Mouse (Mus musculus) common myeloid progenitor, adult 5-6 weeks (primary cell): ENCODE results near the gene Gata1. TPM values are rescaled to one million over a fixed set of nuclear protein-coding genes. Genes with fewer than 3 reads are reported as not detected.
A peak's percentile ranks its signal among the peaks of the same experiment; 100 is the strongest.
"Not testable (repeated sequence)": the region's sequence is repeated elsewhere in the genome, so short reads cannot be mapped to it uniquely, and the experiment has no call there.

Source experiments
- ATAC-seq: replicated peaks from 2 replicates; pipeline ENCODE4 v1.8.0; 2016; ENCODE audit warnings: low read depth, mild to moderate bottlenecking, moderate TSS enrichment, inconsistent platforms; ENCODE audit not compliant: poor library complexity, severe bottlenecking
- total RNA-seq: library from RNA; stranded (forward); fragments of 200-1000, 187-1606 nt; gene quantifications from 2 replicates; pipeline ENCODE4 v1.2.3, GENCODE M21; 2017

Gata1 gene
- 46.7 and 51.4 TPM in 2 replicates for total RNA-seq

DNA sequence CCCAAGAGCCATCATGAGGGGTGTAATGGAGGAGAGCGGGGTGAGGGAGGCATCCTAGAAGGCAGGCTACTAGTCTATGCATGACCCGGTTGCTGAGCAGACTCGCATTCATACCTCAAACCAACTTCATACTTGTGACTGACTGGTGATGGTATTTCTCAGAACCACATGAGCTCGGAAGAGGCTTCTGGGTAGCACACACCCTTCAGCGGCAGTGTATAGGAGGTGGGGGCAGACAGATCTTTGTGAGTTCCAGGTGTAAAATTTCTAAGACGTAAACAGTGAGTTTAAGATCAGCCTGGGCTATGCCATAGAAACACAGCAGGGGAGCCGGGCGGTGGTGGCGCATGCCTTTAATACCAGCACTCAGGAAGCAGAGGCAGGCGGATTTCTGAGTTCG, at the start of gene Gata1:
Gata1 (minus strand) TSS at position 180 of the 400 bp plus-strand sequence.
- no peak for ATAC-seq

DNA sequence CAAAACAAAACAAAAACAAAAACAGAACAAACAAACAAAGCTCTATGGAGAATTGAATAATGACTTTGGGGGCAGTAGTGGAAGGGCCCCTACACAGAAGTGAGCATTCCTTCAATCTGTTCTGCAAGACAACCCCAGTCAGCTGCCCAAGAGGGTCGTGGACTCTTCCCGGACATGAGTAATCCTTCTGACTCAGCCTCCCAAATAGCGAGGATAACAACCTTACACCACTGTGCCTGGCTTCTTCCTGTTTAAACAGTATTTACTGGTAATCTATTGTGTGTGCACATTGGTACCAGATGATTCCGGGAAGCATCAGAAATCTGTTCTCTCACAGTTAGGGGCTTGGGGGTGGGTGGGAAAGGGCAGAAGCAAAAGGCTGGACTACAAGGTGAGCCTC, 48.9 kb upstream of the Gata1 start:
- ATAC-seq = no peak

DNA sequence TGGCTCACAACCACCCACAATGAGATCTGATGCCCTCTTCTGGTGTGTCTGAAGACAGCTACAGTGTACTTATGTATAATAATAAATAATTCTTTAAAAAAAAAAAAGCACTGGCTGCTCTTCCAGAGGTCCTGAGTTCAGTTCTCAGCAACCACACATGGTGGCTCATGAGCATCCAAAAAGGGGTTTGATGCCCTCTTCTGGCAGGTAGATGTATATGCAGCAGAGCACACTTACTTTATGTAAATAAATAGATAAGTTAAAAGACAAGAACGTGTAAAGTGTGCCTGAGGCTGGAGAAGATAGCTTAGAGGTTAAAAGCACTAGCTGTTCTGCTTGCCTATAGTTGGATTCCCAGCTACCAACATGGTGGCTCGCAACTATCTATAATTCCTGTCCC, 46.9 kb upstream of the Gata1 start:
- no peak; the same call in 1 of the 2 replicates for ATAC-seq

DNA sequence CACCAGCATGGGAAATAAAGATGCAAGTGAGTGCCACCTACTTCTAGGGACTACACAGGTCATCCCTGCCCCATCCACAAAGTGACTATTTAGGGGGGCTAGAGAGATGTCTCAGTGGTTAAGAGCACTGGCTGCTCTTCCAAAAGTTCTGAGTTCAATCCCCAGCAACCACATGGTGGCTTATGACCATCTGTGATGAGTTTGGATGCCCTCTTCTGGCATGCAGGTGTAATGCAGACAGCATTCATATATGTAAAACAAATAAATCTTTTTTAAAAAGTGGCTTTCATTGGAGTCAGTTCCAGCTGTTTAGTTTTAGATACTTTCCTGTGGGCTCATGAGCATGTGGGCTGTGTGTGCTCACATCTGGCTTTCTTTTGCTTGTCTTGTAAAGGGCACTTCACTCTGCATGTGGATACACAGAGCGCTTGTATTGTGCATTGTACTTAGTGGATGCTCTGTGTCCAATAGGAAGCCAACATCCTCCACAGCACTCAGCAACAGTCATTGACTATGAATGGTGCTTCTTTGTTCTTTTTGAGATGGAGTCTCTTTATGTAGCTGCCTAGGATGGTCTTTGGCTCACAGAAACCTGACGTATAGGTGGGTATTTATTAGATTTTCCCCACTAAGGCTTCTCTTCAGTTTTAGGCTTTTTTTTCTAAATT, 42.4 kb upstream of the Gata1 start:
- ATAC-seq = 0 out of 2 replicates have a peak, but pooled peaks have one; percentile 45

DNA sequence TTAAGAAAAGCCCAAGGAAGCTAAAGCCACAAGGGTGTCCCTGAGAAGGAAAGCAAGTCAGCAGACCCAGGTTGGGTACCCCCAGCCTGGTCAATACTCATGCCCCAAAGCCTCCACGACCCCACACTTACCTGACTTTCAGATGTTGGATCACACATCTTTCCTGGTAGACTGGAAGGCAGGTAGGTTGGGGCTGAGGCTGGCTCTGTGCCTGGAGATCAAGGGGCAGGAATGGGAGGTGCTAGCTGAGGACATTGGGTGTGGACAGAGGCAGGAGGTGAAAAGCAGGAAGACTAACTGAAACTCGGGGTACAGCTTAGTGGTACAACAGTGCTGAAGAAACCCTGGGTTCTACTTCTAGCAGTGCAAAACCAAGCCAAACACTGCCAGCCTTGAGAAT, 40.4 kb upstream of the Gata1 start, which contains the start of gene Glod5:
Glod5 (minus strand) TSS at position 207 of the 400 bp plus-strand sequence.
- no peak for ATAC-seq

DNA sequence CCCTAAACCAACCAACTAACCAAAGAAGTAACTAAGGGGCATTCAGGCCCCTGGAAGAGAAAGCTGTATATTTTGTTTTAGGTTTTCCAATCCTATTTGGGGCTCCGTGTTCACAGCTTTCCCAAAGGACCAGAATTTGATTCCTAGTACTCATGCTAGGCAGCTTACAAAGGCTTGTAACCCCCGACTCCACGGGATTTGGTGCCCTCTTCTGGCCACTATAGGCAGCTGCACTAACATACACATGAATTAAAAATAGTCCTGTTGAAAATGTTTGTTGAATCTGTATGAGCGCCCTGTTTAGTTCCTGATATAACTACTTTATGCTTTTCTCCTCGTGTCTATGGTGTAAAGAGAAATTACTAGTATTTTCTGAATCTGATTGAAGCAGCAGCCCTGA, 39.3 kb upstream of the Gata1 start:
- peak; percentile 63 for ATAC-seq

DNA sequence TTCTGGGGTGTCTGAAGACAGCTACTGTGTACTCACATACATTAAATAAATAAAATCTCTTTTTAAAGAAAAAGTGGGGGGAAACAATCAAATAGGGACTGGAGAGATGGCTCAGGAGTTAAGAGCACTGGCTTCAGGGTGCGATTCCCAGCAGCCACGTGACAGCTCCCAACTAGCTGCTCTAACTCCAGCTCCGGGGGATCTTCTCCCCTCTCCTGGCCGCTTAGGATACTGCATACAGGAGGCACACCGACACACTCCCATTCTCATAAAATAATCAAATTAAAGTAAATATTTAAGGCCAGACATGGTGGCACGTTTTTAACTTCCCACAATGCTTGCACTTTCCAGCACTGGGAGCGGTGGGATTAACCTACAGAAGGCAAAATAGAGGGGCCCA, 37.8 kb upstream of the Gata1 start:
- ATAC-seq = 0 out of 2 replicates have a peak, but pooled peaks have one; percentile 62

DNA sequence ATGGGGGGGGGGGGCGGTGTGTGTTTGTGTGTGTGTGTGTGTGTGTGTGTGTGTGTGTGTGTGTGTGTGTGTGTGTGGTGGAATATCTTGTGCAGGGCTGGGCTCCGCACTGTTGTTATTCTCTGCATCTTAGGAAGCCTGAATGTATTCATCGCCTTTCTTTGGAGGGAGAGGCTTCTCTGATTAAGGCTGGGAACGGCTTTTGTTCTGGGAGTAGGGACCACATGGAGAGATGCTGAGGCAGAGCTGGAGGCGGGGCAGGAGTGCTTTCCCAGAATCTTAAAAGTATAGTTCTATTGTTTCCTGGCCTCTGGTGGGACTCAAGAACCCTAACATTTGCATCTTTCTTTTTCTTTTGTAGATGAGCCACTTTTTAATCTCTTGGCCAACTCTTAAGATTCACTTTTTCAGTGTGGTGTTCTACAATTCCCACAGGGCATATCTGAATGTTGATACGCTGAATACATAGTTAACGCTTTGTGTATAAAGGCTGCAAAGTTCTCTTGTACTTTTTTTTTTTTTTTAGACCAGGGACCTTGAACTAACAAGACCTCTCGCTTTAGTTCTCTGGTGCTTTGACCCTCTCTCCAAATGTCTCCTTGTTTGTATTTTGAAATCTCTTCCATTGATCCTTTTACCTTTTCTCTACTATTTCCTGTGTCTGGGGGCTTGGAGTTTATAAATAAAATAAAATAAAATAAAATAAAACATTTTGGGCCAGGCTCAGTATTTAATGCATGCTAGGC, 35.9 kb upstream of the Gata1 start:
- ATAC-seq = no peak

DNA sequence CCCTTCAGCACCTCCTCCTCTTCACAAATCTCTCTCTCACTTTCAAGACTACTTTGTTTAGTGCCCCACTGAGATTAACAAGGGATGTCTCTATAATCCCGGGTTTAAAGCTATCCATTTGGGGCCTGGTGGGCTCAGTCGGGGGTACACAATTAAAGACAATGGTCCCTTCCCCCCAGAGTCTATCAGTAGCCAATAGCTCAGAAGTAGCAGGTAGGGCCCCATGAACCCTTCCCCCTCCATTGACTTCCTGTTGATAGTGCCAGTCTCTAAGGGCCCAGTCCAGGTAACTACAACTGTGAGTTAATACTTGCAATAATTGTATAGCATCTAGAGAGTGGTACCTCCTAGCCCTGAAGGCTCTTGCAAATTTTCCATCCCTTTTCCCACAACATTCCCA, 35.3 kb upstream of the Gata1 start:
- ATAC-seq = no peak

DNA sequence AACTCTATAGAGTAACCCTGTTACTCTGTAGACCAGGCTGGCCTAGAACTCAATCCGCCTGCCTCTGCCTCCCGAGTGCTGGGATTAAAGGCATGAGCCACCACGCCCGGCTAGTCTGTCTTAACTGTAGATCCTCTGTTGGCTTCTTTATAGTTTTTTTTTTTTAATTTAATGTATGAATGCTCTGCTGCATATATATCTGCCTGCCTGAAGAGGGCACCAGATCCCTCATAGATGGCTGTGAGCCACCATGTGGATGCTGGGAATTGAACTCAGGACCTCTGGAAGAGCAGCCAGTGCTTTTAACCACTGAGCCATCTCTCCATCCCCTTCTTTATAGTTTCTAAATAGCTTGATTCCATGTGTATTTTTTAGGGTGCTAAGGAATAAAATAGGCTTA, 31.5 kb upstream of the Gata1 start:
- not testable (repeated sequence) for ATAC-seq

DNA sequence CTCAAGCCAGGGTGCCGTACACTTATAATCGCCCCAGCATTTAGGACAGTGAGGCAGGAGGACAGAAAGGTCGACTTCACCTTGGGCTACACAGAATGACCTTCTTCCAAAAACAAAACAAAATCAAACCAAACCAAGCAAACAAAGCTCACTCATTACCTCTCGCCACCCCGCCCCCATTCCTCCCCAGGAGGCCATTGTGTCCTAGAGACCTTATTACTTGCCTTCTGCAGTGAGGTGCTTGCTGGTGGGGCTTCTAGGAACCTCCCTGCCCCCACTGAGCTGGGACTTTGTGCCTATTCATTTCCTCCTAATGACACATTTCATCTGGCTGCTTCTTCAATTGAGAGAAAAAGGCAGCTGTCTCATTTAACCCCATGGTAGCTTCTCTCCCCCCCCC, 30.7 kb upstream of the Gata1 start:
- no peak for ATAC-seq

DNA sequence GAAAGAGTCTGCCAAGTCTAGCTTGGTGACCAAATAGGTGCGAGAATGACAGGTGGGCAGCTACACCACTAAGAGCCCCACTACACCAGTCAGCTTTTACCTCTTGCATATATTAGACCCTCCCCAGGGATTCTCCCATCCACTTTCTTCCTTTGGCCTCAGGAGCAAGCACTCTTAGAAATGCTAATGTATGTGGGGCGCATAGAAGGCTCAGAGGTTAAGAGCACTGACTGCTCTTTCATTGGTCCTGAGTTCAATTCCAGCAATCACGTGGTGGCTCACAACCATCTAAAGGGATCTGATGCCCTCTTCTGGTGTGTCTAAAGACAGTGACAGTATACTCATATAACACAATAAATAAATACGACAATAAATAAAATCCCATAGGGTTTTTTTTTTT, 25.1 kb upstream of the Gata1 start:
- no peak for ATAC-seq

DNA sequence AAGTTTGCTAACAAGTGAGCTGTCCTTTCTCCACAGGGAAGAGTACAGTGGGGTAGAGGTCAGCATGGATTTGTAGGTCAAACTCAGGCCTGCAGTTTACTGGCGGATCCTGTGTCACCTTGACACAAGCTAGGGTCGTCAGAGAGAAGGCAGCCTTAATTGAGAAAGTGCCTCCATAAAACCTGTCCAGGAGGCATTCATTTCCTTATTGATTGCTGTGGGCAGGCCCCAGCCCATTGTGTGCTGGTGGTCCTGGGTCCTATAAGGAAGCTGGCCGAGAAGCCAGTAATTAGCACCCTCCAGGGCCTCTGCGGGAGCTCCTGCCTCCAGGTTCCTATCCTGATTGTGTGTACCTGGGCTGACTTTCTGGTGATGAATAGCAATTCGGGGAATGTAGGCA, 24.1 kb upstream of the Gata1 start:
- no peak for ATAC-seq

DNA sequence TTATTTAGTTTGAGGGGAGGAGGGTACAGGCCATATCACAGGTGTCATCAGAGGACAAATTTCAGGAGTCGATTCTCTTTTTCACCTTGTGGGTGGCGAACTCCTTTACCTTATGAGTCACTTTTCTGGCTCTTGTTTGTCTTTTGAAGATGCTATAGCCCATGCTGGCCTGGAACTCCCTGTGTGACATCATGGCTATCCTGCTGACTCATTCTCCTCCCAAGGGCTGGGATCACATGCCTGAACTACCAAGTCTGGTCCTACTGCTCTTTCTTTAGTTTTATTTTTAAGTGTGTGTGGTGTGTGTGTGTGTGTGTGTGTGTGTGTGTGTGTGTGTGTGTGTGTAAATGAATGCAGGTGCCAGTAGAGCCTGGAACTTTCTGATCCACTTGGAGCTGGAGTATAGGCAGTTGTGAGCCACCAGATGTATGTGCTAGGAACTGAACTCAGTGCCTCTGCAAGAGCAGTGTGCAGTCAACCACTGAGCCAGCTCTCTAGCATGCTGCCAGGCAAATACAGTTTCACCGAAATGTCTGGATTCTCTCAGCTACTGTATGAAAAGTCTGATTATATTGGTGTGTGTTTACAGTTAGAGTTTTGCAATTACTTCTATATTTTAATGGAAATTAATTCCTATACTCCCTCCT, 22.8 kb upstream of the Gata1 start:
- ATAC-seq = no peak

DNA sequence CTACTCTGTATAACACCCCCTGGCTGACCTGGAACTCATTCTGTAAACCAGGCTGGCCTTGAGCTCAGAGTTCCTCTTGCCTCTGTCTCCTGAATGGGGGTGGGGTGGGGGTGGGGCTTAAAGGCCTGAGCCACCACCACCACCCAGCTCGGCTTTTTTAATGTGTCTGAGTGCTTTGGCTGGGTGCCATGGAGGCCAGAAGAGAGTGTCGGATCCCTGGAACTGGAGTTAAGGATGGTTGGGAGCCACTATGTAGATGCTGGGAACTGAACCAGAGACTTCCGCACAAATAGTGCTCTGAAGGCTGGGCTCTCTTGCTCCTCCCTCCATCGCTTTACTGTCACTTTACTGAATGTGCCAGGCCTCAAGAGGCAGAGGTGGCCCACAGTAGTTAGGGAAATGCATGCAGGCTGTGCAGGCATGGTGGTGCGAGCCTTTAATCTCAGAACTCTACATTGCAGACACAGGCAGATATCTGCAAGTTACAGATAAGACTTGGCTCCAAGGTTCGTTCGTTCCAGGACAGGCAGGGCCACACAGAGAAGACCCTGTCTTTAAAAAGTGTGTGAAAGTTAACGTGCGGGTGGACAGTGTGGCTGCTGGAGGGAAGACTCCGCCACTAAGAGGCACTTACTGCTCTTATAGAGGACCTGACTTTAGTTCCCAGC, 15.3 kb upstream of the Gata1 start:
- peak; percentile 91 for ATAC-seq

DNA sequence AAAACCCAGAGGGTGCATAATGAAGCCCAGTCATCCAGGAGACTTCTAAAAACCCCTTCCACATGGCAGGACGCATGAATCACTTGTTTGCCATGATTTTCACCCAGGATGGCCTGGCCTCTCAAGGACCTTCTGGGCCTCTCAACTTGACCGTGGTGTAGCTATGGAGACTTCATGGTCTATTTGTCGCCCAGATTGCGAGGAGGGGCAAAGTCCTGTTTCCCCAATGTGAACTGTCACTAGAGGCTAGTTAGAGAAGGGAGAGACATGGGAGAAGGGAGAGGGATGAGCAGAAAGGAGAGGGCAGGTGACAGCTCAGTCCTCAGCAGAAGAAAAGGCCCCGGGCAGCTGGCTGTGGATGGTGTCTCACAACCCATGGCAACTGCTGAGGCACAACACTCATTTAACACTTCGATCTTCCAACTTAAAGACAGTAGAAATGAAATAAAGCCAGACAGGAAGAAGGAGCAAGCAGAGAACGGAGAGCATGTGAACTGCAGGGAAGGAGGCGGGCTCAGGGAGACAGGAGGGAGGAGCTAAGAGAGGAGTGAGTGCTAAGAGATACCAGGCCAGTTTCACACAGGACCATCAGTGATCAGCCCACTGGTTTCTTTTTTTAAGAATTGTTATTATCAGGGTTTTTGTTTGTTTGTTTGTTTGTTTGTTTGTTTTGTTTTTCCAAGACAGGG, 14.7 kb upstream of the Gata1 start:
- peak; percentile 87 for ATAC-seq

DNA sequence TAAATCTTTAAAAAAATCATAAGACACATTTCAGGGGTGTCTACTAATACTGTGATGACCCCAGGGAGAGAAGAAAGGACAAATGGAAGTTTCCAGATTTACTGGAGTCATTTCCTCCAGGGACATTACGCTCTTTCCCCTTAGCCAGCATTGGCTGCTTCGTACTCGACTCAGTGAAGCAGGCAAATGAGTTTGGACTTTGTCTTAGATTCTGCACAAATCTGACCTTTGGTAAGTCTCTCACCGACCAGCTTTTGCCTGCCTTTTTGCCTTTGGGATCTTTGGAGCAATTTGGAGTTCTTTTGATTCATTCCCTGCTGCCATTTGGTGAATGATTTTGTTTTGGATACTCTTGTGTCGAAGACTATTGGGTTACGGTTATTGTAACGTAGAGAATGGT, 3.5 kb upstream of the Gata1 start:
- no peak for ATAC-seq

DNA sequence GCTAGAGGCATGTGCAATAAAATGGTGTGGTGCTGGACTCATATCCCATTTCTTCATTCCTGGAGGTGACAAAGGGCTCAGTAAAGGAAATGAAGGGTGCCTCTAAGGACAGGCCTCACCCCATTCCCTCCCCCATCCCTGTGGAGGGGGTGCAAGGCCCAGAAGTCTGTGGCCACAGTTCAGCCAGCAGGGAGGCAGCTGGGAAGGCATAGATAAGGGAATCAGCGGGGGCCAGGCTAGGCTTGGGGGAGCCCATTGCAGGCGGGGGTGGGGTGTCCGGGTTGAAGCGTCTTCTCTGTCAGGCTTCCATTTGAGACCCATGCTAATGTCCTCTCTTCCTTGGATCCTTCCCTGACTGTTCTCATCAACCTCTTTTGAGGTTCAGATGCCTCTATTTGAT, 6.6 kb downstream of the Gata1 start:
- ATAC-seq = peak; percentile 89

DNA sequence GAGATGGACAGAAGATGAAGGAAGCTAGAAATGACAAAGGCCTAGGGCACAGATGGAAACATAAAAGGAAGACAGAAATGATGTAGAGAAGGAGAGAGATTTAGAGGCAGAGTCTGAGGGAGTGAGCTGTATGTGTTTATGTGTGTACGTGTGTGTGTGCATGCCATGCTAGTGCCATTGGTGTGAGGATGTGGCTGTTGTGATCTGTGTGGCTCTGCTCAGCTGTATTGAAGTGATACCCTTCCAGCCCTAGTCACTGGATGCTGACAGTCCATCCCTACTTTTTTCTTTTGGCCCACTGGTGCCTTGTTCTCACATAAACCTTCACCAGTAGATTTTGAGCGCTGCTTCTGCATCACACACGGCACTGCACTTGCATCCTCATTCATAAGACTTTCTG, 9.0 kb downstream of the Gata1 start:
- ATAC-seq = no peak

DNA sequence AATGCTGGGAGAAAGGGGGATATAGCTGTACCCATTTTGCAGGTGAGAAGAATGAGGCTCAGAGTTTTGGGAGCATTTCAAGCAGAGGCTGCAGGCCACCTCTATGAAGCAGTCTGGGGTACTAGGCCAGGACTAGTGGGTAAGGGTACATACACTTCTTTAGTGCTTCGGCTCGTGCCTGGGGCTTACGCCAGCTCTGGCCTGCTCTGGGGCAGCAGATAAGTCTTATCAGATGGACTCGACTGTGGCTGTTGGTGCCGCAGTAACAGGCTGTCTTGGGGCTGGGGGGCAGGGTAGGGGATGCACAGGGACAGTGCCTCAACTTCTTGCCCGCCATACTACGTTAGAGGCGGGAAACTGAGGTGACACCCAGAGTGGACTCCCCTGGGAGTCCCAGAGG, 9.6 kb downstream of the Gata1 start:
- ATAC-seq = peak; percentile 26; the same call in 1 of the 2 replicates
